Mouse (Mus musculus): ENCODE data around the gene Rhob.

DNA sequence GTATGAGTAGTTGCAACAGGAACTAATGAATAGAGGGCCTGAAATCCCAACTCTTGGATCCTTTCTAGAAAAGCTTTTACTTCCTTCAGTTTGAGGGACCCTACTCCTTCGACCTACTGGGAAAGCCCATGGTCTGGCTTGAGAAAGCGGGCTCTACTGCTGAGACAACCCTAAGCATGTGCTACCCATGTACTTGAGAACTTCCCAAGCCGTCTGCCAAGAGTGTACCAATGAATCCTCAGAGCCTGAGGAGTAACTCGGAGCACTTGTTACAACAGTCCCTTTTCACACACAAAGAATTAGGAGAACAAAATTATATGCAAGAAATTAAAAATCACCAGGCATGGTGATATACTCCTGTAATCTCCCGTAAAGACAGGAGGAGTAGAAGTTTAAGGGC is 37.5 kb upstream of the Rhob start:
- TF ChIP-seq CTCF (IDR thresholded peaks at IDR 0.05; ENCODE audit: extremely low read depth, insufficient read length, insufficient replicate concordance, low read depth, low read length) (no peak), POLR2A (IDR thresholded peaks at IDR 0.05; ENCODE audit: low read depth, low read length) (no peak)

Measured in small intestine, adult 2 months (tissue).